Comparison of ENCODE assay signal across 8 mouse cellular contexts in genomic region chr6:125159773-125160557, GRCm38 (mm10). TPM values are rescaled to one million over a fixed set of nuclear protein-coding genes. Genes with fewer than 3 reads are reported as not detected.
A peak's percentile ranks its signal among the peaks of the same experiment; 100 is the strongest.
DNase-seq lines count a peak whose midpoint lies in the region; ATAC-seq and TF ChIP-seq lines count a peak whose summit lies in the region.

No protein-coding gene starts in this region.

- peaks cover 72% of the 10 kb centered on the region for H3K36me3 ChIP-seq in hindbrain, embryonic 13.5 days
- H3K36me3 ChIP-seq in hindbrain, embryonic 12.5 days, result peaks cover 46% of the 10 kb centered on the region
- H3K36me3 ChIP-seq in E14TG2a.4 (ENCODE audit: insufficient read depth, low read length) (peaks cover 88% of the 10 kb centered on the region), ES-E14 (ENCODE audit: control insufficient read depth, insufficient read depth, low read length, poor library complexity, severe bottlenecking) (peaks cover 32% of the 10 kb centered on the region)
- H3K36me3 ChIP-seq in intestine, embryonic 15.5 days, result peaks cover 13% of the 10 kb centered on the region

- H3K27ac ChIP-seq in hindbrain, embryonic 13.5 days, result no peak overlapping the region
- no peak overlapping the region for H3K27ac ChIP-seq in hindbrain, embryonic 12.5 days
- H3K27ac ChIP-seq in ES-E14 (ENCODE audit: insufficient read depth, low read depth, low read length, poor library complexity, severe bottlenecking), result peak overlapping the region; percentile 87
- H3K27ac ChIP-seq in intestine, embryonic 15.5 days, result peak overlapping the region; percentile 62; the same call in 1 of the 2 replicates

- H3K9ac ChIP-seq in hindbrain, embryonic 13.5 days, result peak overlapping the region; percentile 35; the same call in 1 of the 2 replicates
- no peak overlapping the region for H3K9ac ChIP-seq in hindbrain, embryonic 12.5 days
- peak overlapping the region; percentile 50 for H3K9ac ChIP-seq in ES-E14 (ENCODE audit: insufficient read depth, low read depth, low read length, poor library complexity, severe bottlenecking)
- no peak overlapping the region for H3K9ac ChIP-seq in intestine, embryonic 15.5 days

- in situ Hi-C loops in ES-E14 (cut with MboI; ENCODE audit: low sequenced_read_pairs in 2 of 2, unreplicated experiment in 2 of 2), result no loop called here

- peaks cover 46% of the 10 kb centered on the region for H3K4me1 ChIP-seq in hindbrain, embryonic 13.5 days (replicated peaks)
- H3K4me1 ChIP-seq in hindbrain, embryonic 12.5 days, result peaks cover 37% of the 10 kb centered on the region
- H3K4me1 ChIP-seq in E14TG2a.4 (replicated peaks; ENCODE audit: low read depth, low read length) (peaks cover 66% of the 10 kb centered on the region), ES-E14 (ENCODE audit: control insufficient read depth in 2 of 2, insufficient read depth in 2 of 2, low read length in 2 of 2, poor library complexity in 1 of 2) (peaks cover 0 to 11% of the 10 kb centered on the region in 2 experiments; a peak in 2 of 4 replicates)
- peaks cover 24% of the 10 kb centered on the region for H3K4me1 ChIP-seq in intestine, embryonic 15.5 days (replicated peaks)

- no peak for DNase-seq in ES-E14 (ENCODE audit: low read depth, low spot score)
- no peak for DNase-seq in urinary bladder, adult 2 months (ENCODE audit: low spot score)
- DNase-seq in adrenal gland, adult 8-10 months, result no peak

- 83% methylated on average over 7 of the region's 7 CpGs for WGBS in hindbrain, embryonic 13.5 days
- 86% methylated on average over 7 of the region's 7 CpGs for WGBS in hindbrain, embryonic 12.5 days
- WGBS in intestine, embryonic 15.5 days, result 80% methylated on average over 7 of the region's 7 CpGs

- H3K4me2 ChIP-seq in hindbrain, embryonic 13.5 days, result no peak overlapping the region
- H3K4me2 ChIP-seq in hindbrain, embryonic 12.5 days (replicated peaks), result no peak overlapping the region
- no peak overlapping the region for H3K4me2 ChIP-seq in intestine, embryonic 15.5 days (replicated peaks)

- TF ChIP-seq CTCF in E14TG2a.4 (conservative IDR thresholded peaks at IDR 0.05; ENCODE audit: low read length), result no peak

- H3K27me3 ChIP-seq in hindbrain, embryonic 13.5 days, result no peaks in the 10 kb centered on the region
- no peaks in the 10 kb centered on the region for H3K27me3 ChIP-seq in hindbrain, embryonic 12.5 days
- H3K27me3 ChIP-seq in E14TG2a.4 (ENCODE audit: insufficient read depth, low read length), result no peaks in the 10 kb centered on the region
- no peaks in the 10 kb centered on the region for H3K27me3 ChIP-seq in intestine, embryonic 15.5 days (replicated peaks)

- no peak for ATAC-seq in hindbrain, embryonic 13.5 days (ENCODE audit: low FRiP score)
- no peak for ATAC-seq in hindbrain, embryonic 12.5 days (ENCODE audit: low FRiP score)
- ATAC-seq in intestine, embryonic 15.5 days, result no peak
- ATAC-seq in megakaryocyte progenitor cell, adult 5-6 weeks (replicated peaks; ENCODE audit: poor library complexity), result no peak

- H3K9me3 ChIP-seq in hindbrain, embryonic 13.5 days, result no peaks in the 10 kb centered on the region
- no peaks in the 10 kb centered on the region for H3K9me3 ChIP-seq in hindbrain, embryonic 12.5 days (replicated peaks)
- H3K9me3 ChIP-seq in E14TG2a.4 (ENCODE audit: low read length), result no peaks in the 10 kb centered on the region
- H3K9me3 ChIP-seq in ES-E14 (ENCODE audit: control insufficient read depth, insufficient read depth, low read depth, low read length), result no peaks in the 10 kb centered on the region
- no peaks in the 10 kb centered on the region for H3K9me3 ChIP-seq in intestine, embryonic 15.5 days

- H3K4me3 ChIP-seq in hindbrain, embryonic 13.5 days, result no peak overlapping the region
- no peak overlapping the region for H3K4me3 ChIP-seq in hindbrain, embryonic 12.5 days
- peak overlapping the region; percentile 55 for H3K4me3 ChIP-seq in E14TG2a.4 (replicated peaks; ENCODE audit: low read length)
- H3K4me3 ChIP-seq in ES-E14 (ENCODE audit: insufficient read depth in 1 of 2, low read depth in 1 of 2, low read length in 2 of 2, poor library complexity in 1 of 2, severe bottlenecking in 1 of 2), result peak overlapping the region in 1 of 2 experiments; percentile 6; a peak in 2 of 4 replicates
- no peak overlapping the region for H3K4me3 ChIP-seq in intestine, embryonic 15.5 days (replicated peaks)

TF ChIP-seq in ES-E14, 5 proteins besides CTCF, POLR2A, EP300 and RAD21:
- TF ChIP-seq HCFC1 (IDR thresholded peaks at IDR 0.05; ENCODE audit: borderline replicate concordance, insufficient read depth, low read length) (no peak), ZC3H11A (IDR thresholded peaks at IDR 0.05; ENCODE audit: borderline replicate concordance, low read depth, low read length) (no peak), ZNF384 (IDR thresholded peaks at IDR 0.05; ENCODE audit: low read depth, low read length) (no peak), MAFK (IDR thresholded peaks at IDR 0.05; ENCODE audit: insufficient read depth, low read depth, low read length) (no peak), CHD2 (IDR thresholded peaks at IDR 0.05; ENCODE audit: low read depth, low read length) (no peak)

RNA-seq across cellular contexts. Expression of gene Gapdh, which starts 6.3 kb away (rescaled TPM):
- polyA plus RNA-seq in hindbrain, embryonic 13.5 days (2015; fragmentation: Nextera tagmentation; extraction: Ambion mirVana), result 1,320 and 1,327 TPM in 2 replicates
- polyA plus RNA-seq in hindbrain, embryonic 12.5 days (2016; fragmentation: Nextera tagmentation; extraction: Ambion mirVana), result 1,498 and 1,567 TPM in 2 replicates
- total RNA-seq in ES-E14 (2012; rRNA removed), result 2,407 and 2,462 TPM in 2 replicates
- polyA plus RNA-seq in intestine, embryonic 15.5 days (2015; fragmentation: Nextera tagmentation; extraction: Ambion mirVana), result 2,230 and 2,316 TPM in 2 replicates
- 2,278 and 2,316 TPM in 2 replicates for polyA plus RNA-seq in urinary bladder, adult 2 months (2012; rRNA removed)
- total RNA-seq in megakaryocyte progenitor cell, adult 5-6 weeks (2015), result 3,979 and 4,068 TPM in 2 replicates
- total RNA-seq in megakaryocyte progenitor cell, adult 5-6 weeks (2017), result 1,418 and 1,569 TPM in 2 replicates
- total RNA-seq in adrenal gland, adult 8-10 months (2022), result 1,000 to 10,000 TPM; 1,769 to 2,176 (median 2,111) TPM

RNA-seq across cellular contexts. Expression of gene Iffo1, which starts 14.9 kb away (rescaled TPM):
- 17.2 and 19.7 TPM in 2 replicates for polyA plus RNA-seq in hindbrain, embryonic 13.5 days (2015; fragmentation: Nextera tagmentation; extraction: Ambion mirVana)
- 19.2 and 21.3 TPM in 2 replicates for polyA plus RNA-seq in hindbrain, embryonic 12.5 days (2016; fragmentation: Nextera tagmentation; extraction: Ambion mirVana)
- total RNA-seq in ES-E14 (2012; rRNA removed), result 15.1 and 16.5 TPM in 2 replicates
- 6.9 and 7.2 TPM in 2 replicates for polyA plus RNA-seq in intestine, embryonic 15.5 days (2015; fragmentation: Nextera tagmentation; extraction: Ambion mirVana)
- polyA plus RNA-seq in urinary bladder, adult 2 months (2012; rRNA removed), result 28.6 and 29.0 TPM in 2 replicates
- 14.3 and 18.1 TPM in 2 replicates for total RNA-seq in megakaryocyte progenitor cell, adult 5-6 weeks (2015)
- 14.2 and 15.7 TPM in 2 replicates for total RNA-seq in megakaryocyte progenitor cell, adult 5-6 weeks (2017)
- total RNA-seq in adrenal gland, adult 8-10 months (2022), result 10 to 100 TPM; 15.2 to 60.0 (median 37.1) TPM

RNA-seq across cellular contexts. Expression of gene Nop2, which starts 28.3 kb away (rescaled TPM):
- 47.9 and 48.6 TPM in 2 replicates for polyA plus RNA-seq in hindbrain, embryonic 13.5 days (2015; fragmentation: Nextera tagmentation; extraction: Ambion mirVana)
- polyA plus RNA-seq in hindbrain, embryonic 12.5 days (2016; fragmentation: Nextera tagmentation; extraction: Ambion mirVana), result 48.1 and 54.2 TPM in 2 replicates
- 159 and 174 TPM in 2 replicates for total RNA-seq in ES-E14 (2012; rRNA removed)
- polyA plus RNA-seq in intestine, embryonic 15.5 days (2015; fragmentation: Nextera tagmentation; extraction: Ambion mirVana), result 68.1 and 70.3 TPM in 2 replicates
- polyA plus RNA-seq in urinary bladder, adult 2 months (2012; rRNA removed), result 23.1 TPM in 2 replicates
- 42.8 and 43.7 TPM in 2 replicates for total RNA-seq in megakaryocyte progenitor cell, adult 5-6 weeks (2015)
- 82.3 and 83.8 TPM in 2 replicates for total RNA-seq in megakaryocyte progenitor cell, adult 5-6 weeks (2017)
- total RNA-seq in adrenal gland, adult 8-10 months (2022), result 10 to 100 TPM; 41.6 to 48.8 (median 43.4) TPM

RNA-seq across cellular contexts. Expression of gene Ncapd2, which starts 31.5 kb away (rescaled TPM):
- polyA plus RNA-seq in hindbrain, embryonic 13.5 days (2015; fragmentation: Nextera tagmentation; extraction: Ambion mirVana), result 56.7 and 62.9 TPM in 2 replicates
- 140 and 142 TPM in 2 replicates for polyA plus RNA-seq in hindbrain, embryonic 12.5 days (2016; fragmentation: Nextera tagmentation; extraction: Ambion mirVana)
- total RNA-seq in ES-E14 (2012; rRNA removed), result 159 and 187 TPM in 2 replicates
- 83.3 and 96.9 TPM in 2 replicates for polyA plus RNA-seq in intestine, embryonic 15.5 days (2015; fragmentation: Nextera tagmentation; extraction: Ambion mirVana)
- 17.3 and 24.3 TPM in 2 replicates for polyA plus RNA-seq in urinary bladder, adult 2 months (2012; rRNA removed)
- 205 and 228 TPM in 2 replicates for total RNA-seq in megakaryocyte progenitor cell, adult 5-6 weeks (2015)
- 207 and 256 TPM in 2 replicates for total RNA-seq in megakaryocyte progenitor cell, adult 5-6 weeks (2017)
- total RNA-seq in adrenal gland, adult 8-10 months (2022), result 10 to 100 TPM; 10.6 to 40.2 (median 26.6) TPM

RNA-seq across cellular contexts. Expression of gene Mrpl51, which starts 31.6 kb away (rescaled TPM):
- 158 and 164 TPM in 2 replicates for polyA plus RNA-seq in hindbrain, embryonic 13.5 days (2015; fragmentation: Nextera tagmentation; extraction: Ambion mirVana)
- polyA plus RNA-seq in hindbrain, embryonic 12.5 days (2016; fragmentation: Nextera tagmentation; extraction: Ambion mirVana), result 163 and 165 TPM in 2 replicates
- 155 and 184 TPM in 2 replicates for total RNA-seq in ES-E14 (2012; rRNA removed)
- 267 and 273 TPM in 2 replicates for polyA plus RNA-seq in intestine, embryonic 15.5 days (2015; fragmentation: Nextera tagmentation; extraction: Ambion mirVana)
- polyA plus RNA-seq in urinary bladder, adult 2 months (2012; rRNA removed), result 69.8 and 72.9 TPM in 2 replicates
- total RNA-seq in megakaryocyte progenitor cell, adult 5-6 weeks (2015), result 144 and 171 TPM in 2 replicates
- 128 and 156 TPM in 2 replicates for total RNA-seq in megakaryocyte progenitor cell, adult 5-6 weeks (2017)
- 100 to 1,000 TPM; 155 to 179 (median 167) TPM for total RNA-seq in adrenal gland, adult 8-10 months (2022)

Comparison
In these comparisons a context has a peak if more than half of its experiments do, and no peak if none do; other contexts are left out.
1. H3K9ac ChIP-seq: peak in hindbrain, embryonic 13.5 days (single experiment) and ES-E14 (single experiment); none in hindbrain, embryonic 12.5 days (single experiment) and intestine, embryonic 15.5 days (single experiment).
2. H3K27ac ChIP-seq: peak in ES-E14 (single experiment) and intestine, embryonic 15.5 days (single experiment); none in hindbrain, embryonic 13.5 days (single experiment) and hindbrain, embryonic 12.5 days (single experiment).